Mouse (Mus musculus) heart, embryonic 11.5 days (tissue): ENCODE measurements around the gene Wbp2. TPM values are rescaled to one million over a fixed set of nuclear protein-coding genes. Genes with fewer than 3 reads are reported as not detected.

Experiments used
- ATAC-seq: fragments of 200-750 bp; cut with Nextera tagmentation; replicated peaks from 2 replicates; pipeline ENCODE4 v1.8.0; 2017; ENCODE audit warnings: moderate library complexity; ENCODE audit not compliant: insufficient number of reproducible peaks, low FRiP score, low TSS enrichment
- H3K27ac ChIP-seq: fragments of 300-500 bp; sonication (generic); 2 replicates; pipeline ENCODE4 v1.5.1; 2014; ENCODE audit warnings: mild to moderate bottlenecking, low read depth, low read length
- H3K27me3 ChIP-seq: fragments of 300-500 bp; sonication (generic); 2 replicates; pipeline ENCODE4 v1.6.1; 2014; ENCODE audit warnings: mild to moderate bottlenecking, low read length, mixed read lengths; ENCODE audit not compliant: control insufficient read depth, insufficient read depth
- H3K36me3 ChIP-seq: fragments of 300-500 bp; sonication (generic); 2 replicates; pipeline ENCODE4 v1.6.1; 2014; ENCODE audit warnings: mild to moderate bottlenecking, low read length, moderate library complexity, mixed read lengths; ENCODE audit not compliant: control insufficient read depth, insufficient read depth
- H3K4me1 ChIP-seq: fragments of 300-500 bp; sonication (generic); 2 replicates; pipeline ENCODE4 v1.6.1; 2014; ENCODE audit warnings: low read length; ENCODE audit not compliant: control insufficient read depth, insufficient read depth
- H3K4me2 ChIP-seq: fragments of 300-500 bp; sonication (generic); 2 replicates; pipeline ENCODE4 v1.6.1; 2014; ENCODE audit warnings: mild to moderate bottlenecking, moderate library complexity
- H3K4me3 ChIP-seq: fragments of 300-500 bp; sonication (generic); 2 replicates; pipeline ENCODE4 v1.5.1; 2014; ENCODE audit warnings: low read depth, low read length
- H3K9ac ChIP-seq: fragments of 300-500 bp; sonication (generic); 2 replicates; pipeline ENCODE4 v1.6.1; 2014; ENCODE audit warnings: mild to moderate bottlenecking, low read depth, low read length, moderate library complexity
- H3K9me3 ChIP-seq: fragments of 300-500 bp; sonication (generic); replicated peaks from 2 replicates; pipeline ENCODE4 v1.6.1; 2016; ENCODE audit warnings: low read length; ENCODE audit not compliant: control insufficient read depth
- WGBS: fragments of 180-500 bp; shearing (Covaris S2); extraction: QIAGEN DNeasy Blood & Tissue Kit; methylation state at CpG from one replicate; pipeline ENCODE4 v1.1.7; 2014; ENCODE audit not compliant: insufficient replicate concordance; 5-methylcytosine and 5-hydroxymethylcytosine counted together
- polyA plus RNA-seq: library from polyadenylated mRNA; unstranded; fragments of >200 nt; fragmentation: Nextera tagmentation; extraction: Ambion mirVana; gene quantifications from 2 replicates; pipeline ENCODE4 v1.2.1, GENCODE M21; 2014

Gene Wbp2
- 129 and 144 TPM in 2 replicates for polyA plus RNA-seq

- Histone ChIP-seq H3K27me3 (no peaks in the 10 kb centered on the region), H3K4me1 (peaks cover 7% of the 10 kb centered on the region; the same call in 1 of the 2 replicates), H3K9me3 (no peaks in the 10 kb centered on the region), H3K4me3 (peak within 1 kb of the TSS; percentile 47), H3K36me3 (peaks cover 15% of the 10 kb centered on the region), H3K4me2 (peak within 1 kb of the TSS; percentile 66), H3K27ac (peak within 1 kb of the TSS; percentile 57), H3K9ac (peak within 1 kb of the TSS; percentile 63)
- peak; percentile 94 for ATAC-seq
- 5% methylated on average over 41 of the region's 43 CpGs for WGBS
Measured at GRCm38 (mm10) chr11:116086258-116087193, at the start of gene Wbp2. Wbp2 (minus strand) TSS chr11:116086995.

- 76% methylated on average over 10 of the region's 10 CpGs for WGBS
- ATAC-seq: no peak
- H3K4me1 ChIP-seq: peaks cover 21% of the 10 kb centered on the region
- no peak overlapping the region for H3K4me3 ChIP-seq
- no peak overlapping the region for H3K27ac ChIP-seq
- no peaks in the 10 kb centered on the region for H3K27me3 ChIP-seq
- no peak overlapping the region for H3K9ac ChIP-seq
- peaks cover 4% of the 10 kb centered on the region; the same call in 1 of the 2 replicates for H3K36me3 ChIP-seq
- H3K4me2 ChIP-seq: no peak overlapping the region
- no peaks in the 10 kb centered on the region for H3K9me3 ChIP-seq
Measured at GRCm38 (mm10) chr11:116134171-116134570, 47.4 kb upstream of the Wbp2 start.

- H3K4me1 ChIP-seq: peaks cover 19% of the 10 kb centered on the region
- no peak for ATAC-seq
- no peak overlapping the region for H3K9ac ChIP-seq
- peaks cover 4% of the 10 kb centered on the region; the same call in 1 of the 2 replicates for H3K36me3 ChIP-seq
- H3K27ac ChIP-seq: no peak overlapping the region
- WGBS: 66% methylated on average over 5 of the region's 5 CpGs
- H3K27me3 ChIP-seq: no peaks in the 10 kb centered on the region
- no peaks in the 10 kb centered on the region for H3K9me3 ChIP-seq
- H3K4me2 ChIP-seq: no peak overlapping the region
- H3K4me3 ChIP-seq: no peak overlapping the region
Measured at GRCm38 (mm10) chr11:116133497-116133896, 46.7 kb upstream of the Wbp2 start.

- Histone ChIP-seq H3K27ac (no peak overlapping the region), H3K9ac (no peak overlapping the region)
- WGBS: 81% methylated on average over 16 of the region's 16 CpGs
Measured at GRCm38 (mm10) chr11:116132366-116133333, 45.9 kb upstream of the Wbp2 start.

GRCm38 (mm10) chr11:116131349-116132170 is 44.8 kb upstream of the Wbp2 start:
- 79% methylated on average over 15 of the region's 15 CpGs for whole genome bisulfite sequencing
- Histone ChIP-seq H3K9ac (peak overlapping the region; percentile 82), H3K27ac (peak overlapping the region; percentile 88), H3K4me2 (peak overlapping the region; percentile 72), H3K4me3 (peak overlapping the region; percentile 57; the same call in 1 of the 2 replicates), H3K27me3 (no peaks in the 10 kb centered on the region), H3K9me3 (no peaks in the 10 kb centered on the region), H3K4me1 (peaks cover 27% of the 10 kb centered on the region), H3K36me3 (peaks cover 4% of the 10 kb centered on the region; the same call in 1 of the 2 replicates)
- no peak for ATAC-seq

More at GRCm38 (mm10) chr11:116132366-116133333, 45.9 kb upstream of the Wbp2 start:
- H3K27me3 ChIP-seq: no peaks in the 10 kb centered on the region
- H3K36me3 ChIP-seq: peaks cover 4% of the 10 kb centered on the region; the same call in 1 of the 2 replicates
- H3K9me3 ChIP-seq: no peaks in the 10 kb centered on the region
- H3K4me1 ChIP-seq: peaks cover 23% of the 10 kb centered on the region
- H3K4me2 ChIP-seq: no peak overlapping the region
- H3K4me3 ChIP-seq: no peak overlapping the region
- ATAC-seq: no peak

- H3K36me3 ChIP-seq: peaks cover 9% of the 10 kb centered on the region; the same call in 1 of the 2 replicates
- ATAC-seq: peak; percentile 73
Measured at GRCm38 (mm10) chr11:116130488-116131205, 43.9 kb upstream of the Wbp2 start, which contains the start of gene Trim65. Trim65 (minus strand) TSS chr11:116131128.

GRCm38 (mm10) chr11:116129993-116130487 is 43.2 kb upstream of the Wbp2 start:
- H3K36me3 ChIP-seq: peaks cover 14% of the 10 kb centered on the region
- no peaks in the 10 kb centered on the region for H3K27me3 ChIP-seq
- peak overlapping the region; percentile 88 for H3K27ac ChIP-seq
- H3K9ac ChIP-seq: peak overlapping the region; percentile 82
- H3K4me1 ChIP-seq: peaks cover 27% of the 10 kb centered on the region
- H3K9me3 ChIP-seq: 0 out of 2 replicates have a peak, but pooled peaks cover 2% of the 10 kb centered on the region
- peak; percentile 4; the same call in 1 of the 2 replicates for ATAC-seq
- 41% methylated on average over 8 of the region's 8 CpGs for WGBS
- peak overlapping the region; percentile 57 for H3K4me3 ChIP-seq
- peak overlapping the region; percentile 72 for H3K4me2 ChIP-seq

More at GRCm38 (mm10) chr11:116130488-116131205, 43.9 kb upstream of the Wbp2 start, which contains the start of gene Trim65:
- Histone ChIP-seq H3K9ac (peak within 1 kb of the TSS; percentile 82), H3K27me3 (no peaks in the 10 kb centered on the region), H3K4me2 (peak within 1 kb of the TSS; percentile 72), H3K9me3 (0 out of 2 replicates have a peak, but pooled peaks cover 2% of the 10 kb centered on the region), H3K4me1 (peaks cover 27% of the 10 kb centered on the region), H3K27ac (peak within 1 kb of the TSS; percentile 88), H3K4me3 (peak within 1 kb of the TSS; percentile 57)
- under 1% methylated on average over 69 of the region's 69 CpGs for WGBS
